Mouse (Mus musculus): ENCODE measurements around the gene Gm10799. TPM values are rescaled to one million over a fixed set of nuclear protein-coding genes. Genes with fewer than 3 reads are reported as not detected.
A peak's percentile ranks its signal among the peaks of the same experiment; 100 is the strongest.

The Gm10799 gene
- polyA plus RNA-seq, 1 experiment from 2014 or later = not detected

GRCm38 (mm10) chr2:104035595-104035994, 32.8 kb downstream of the Gm10799 start:
- 89% methylated on average over 6 of the region's 6 CpGs for WGBS
- no peaks in the 10 kb centered on the region for H3K9me3 ChIP-seq (ENCODE audit: control insufficient read depth, low read length)
- no peak overlapping the region for H3K4me3 ChIP-seq (ENCODE audit: low read length)
- no peak overlapping the region for H3K27ac ChIP-seq (ENCODE audit: low read depth, low read length)
- no peaks in the 10 kb centered on the region for H3K4me1 ChIP-seq (ENCODE audit: control insufficient read depth, insufficient read depth, low read length)
- H3K27me3 ChIP-seq (ENCODE audit: control insufficient read depth, insufficient read depth, low read length) = no peaks in the 10 kb centered on the region
- no peak for ATAC-seq (ENCODE audit: low FRiP score, low TSS enrichment)
- no peak overlapping the region for H3K4me2 ChIP-seq (replicated peaks; ENCODE audit: low read depth, low read length)
- peaks cover 37% of the 10 kb centered on the region for H3K36me3 ChIP-seq (ENCODE audit: control insufficient read depth, insufficient read depth, low read length)
- no peak overlapping the region for H3K9ac ChIP-seq (ENCODE audit: low read depth, low read length)

GRCm38 (mm10) chr2:104034832-104035472, 33.4 kb downstream of the Gm10799 start:
- Histone ChIP-seq H3K36me3 (ENCODE audit: control insufficient read depth, insufficient read depth, low read length) (peaks cover 37% of the 10 kb centered on the region), H3K4me1 (ENCODE audit: control insufficient read depth, insufficient read depth, low read length) (peaks cover 1% of the 10 kb centered on the region; the same call in 1 of the 2 replicates), H3K9ac (ENCODE audit: low read depth, low read length) (no peak overlapping the region), H3K4me2 (replicated peaks; ENCODE audit: low read depth, low read length) (no peak overlapping the region), H3K4me3 (ENCODE audit: low read length) (no peak overlapping the region), H3K9me3 (ENCODE audit: control insufficient read depth, low read length) (no peaks in the 10 kb centered on the region), H3K27me3 (ENCODE audit: control insufficient read depth, insufficient read depth, low read length) (no peaks in the 10 kb centered on the region), H3K27ac (ENCODE audit: low read depth, low read length) (no peak overlapping the region)
- peak; percentile 39; the same call in 1 of the 2 replicates for ATAC-seq (ENCODE audit: low FRiP score, low TSS enrichment)
- whole genome bisulfite sequencing = 33% methylated on average over 3 of the region's 3 CpGs

- Histone ChIP-seq H3K36me3 (ENCODE audit: control insufficient read depth, insufficient read depth, low read length) (peaks cover 26% of the 10 kb centered on the region), H3K9ac (ENCODE audit: low read depth, low read length) (no peak overlapping the region), H3K4me1 (ENCODE audit: control insufficient read depth, insufficient read depth, low read length) (peaks cover 14% of the 10 kb centered on the region), H3K27ac (ENCODE audit: low read depth, low read length) (no peak overlapping the region), H3K4me3 (ENCODE audit: low read length) (no peak overlapping the region), H3K9me3 (ENCODE audit: control insufficient read depth, low read length) (no peaks in the 10 kb centered on the region), H3K27me3 (ENCODE audit: control insufficient read depth, insufficient read depth, low read length) (no peaks in the 10 kb centered on the region), H3K4me2 (replicated peaks; ENCODE audit: low read depth, low read length) (no peak overlapping the region)
- ATAC-seq (ENCODE audit: low FRiP score, low TSS enrichment) = no peak
- WGBS = 85% methylated on average over 3 of the region's 3 CpGs
These were observed 36.3 kb downstream of the Gm10799 start for GRCm38 (mm10) chr2:104032056-104032455.

GRCm38 (mm10) chr2:104030381-104030780, 38.0 kb downstream of the Gm10799 start:
- Histone ChIP-seq H3K4me2 (replicated peaks; ENCODE audit: low read depth, low read length) (no peak overlapping the region), H3K36me3 (ENCODE audit: control insufficient read depth, insufficient read depth, low read length) (peaks cover 10% of the 10 kb centered on the region; the same call in 1 of the 2 replicates)
- WGBS = 75% methylated on average over 3 of the region's 3 CpGs

GRCm38 (mm10) chr2:104029074-104029473, 39.3 kb downstream of the Gm10799 start:
- Histone ChIP-seq H3K36me3 (ENCODE audit: control insufficient read depth, insufficient read depth, low read length) (peaks cover 6% of the 10 kb centered on the region; the same call in 1 of the 2 replicates), H3K9ac (ENCODE audit: low read depth, low read length) (no peak overlapping the region), H3K9me3 (ENCODE audit: control insufficient read depth, low read length) (no peaks in the 10 kb centered on the region), H3K4me2 (replicated peaks; ENCODE audit: low read depth, low read length) (peak overlapping the region; percentile 84), H3K4me1 (ENCODE audit: control insufficient read depth, insufficient read depth, low read length) (peaks cover 14% of the 10 kb centered on the region), H3K27me3 (ENCODE audit: control insufficient read depth, insufficient read depth, low read length) (no peaks in the 10 kb centered on the region), H3K27ac (ENCODE audit: low read depth, low read length) (no peak overlapping the region), H3K4me3 (ENCODE audit: low read length) (peak overlapping the region; percentile 98)
- ATAC-seq (ENCODE audit: low FRiP score, low TSS enrichment) = no peak
- 73% methylated on average over 2 of the region's 2 CpGs for WGBS

More at GRCm38 (mm10) chr2:104030381-104030780, 38.0 kb downstream of the Gm10799 start:
- Histone ChIP-seq H3K27me3 (ENCODE audit: control insufficient read depth, insufficient read depth, low read length) (no peaks in the 10 kb centered on the region), H3K9ac (ENCODE audit: low read depth, low read length) (no peak overlapping the region), H3K9me3 (ENCODE audit: control insufficient read depth, low read length) (no peaks in the 10 kb centered on the region), H3K4me3 (ENCODE audit: low read length) (no peak overlapping the region), H3K4me1 (ENCODE audit: control insufficient read depth, insufficient read depth, low read length) (peaks cover 14% of the 10 kb centered on the region), H3K27ac (ENCODE audit: low read depth, low read length) (no peak overlapping the region)
- ATAC-seq (ENCODE audit: low FRiP score, low TSS enrichment) = no peak

- Histone ChIP-seq H3K4me1 (ENCODE audit: control insufficient read depth, insufficient read depth, low read length) (peaks cover 14% of the 10 kb centered on the region), H3K9ac (ENCODE audit: low read depth, low read length) (peak within 1 kb of the TSS; percentile 95), H3K4me2 (replicated peaks; ENCODE audit: low read depth, low read length) (peak within 1 kb of the TSS; percentile 84), H3K4me3 (ENCODE audit: low read length) (peak within 1 kb of the TSS; percentile 98), H3K9me3 (ENCODE audit: control insufficient read depth, low read length) (no peaks in the 10 kb centered on the region), H3K27ac (ENCODE audit: low read depth, low read length) (peak within 1 kb of the TSS; percentile 55; the same call in 1 of the 2 replicates), H3K36me3 (ENCODE audit: control insufficient read depth, insufficient read depth, low read length) (no peaks in the 10 kb centered on the region; the same call in 1 of the 2 replicates), H3K27me3 (ENCODE audit: control insufficient read depth, insufficient read depth, low read length) (no peaks in the 10 kb centered on the region)
- no peak; the same call in 1 of the 2 replicates for ATAC-seq (ENCODE audit: low FRiP score, low TSS enrichment)
- under 1% methylated on average over 32 of the region's 32 CpGs for WGBS
These were observed 40.1 kb downstream of the Gm10799 start, which contains the start of gene 4931422A03Rik for GRCm38 (mm10) chr2:104028139-104028723. 4931422A03Rik (minus strand) TSS chr2:104028361.

- H3K4me1 ChIP-seq (ENCODE audit: control insufficient read depth, insufficient read depth, low read length) = peaks cover 14% of the 10 kb centered on the region
- peak; percentile 96 for ATAC-seq (ENCODE audit: low FRiP score, low TSS enrichment)
- peak within 1 kb of the TSS; percentile 55; the same call in 1 of the 2 replicates for H3K27ac ChIP-seq (ENCODE audit: low read depth, low read length)
These were observed 40.8 kb downstream of the Gm10799 start, which contains the start of gene Fbxo3 for GRCm38 (mm10) chr2:104027458-104028138. Fbxo3 (plus strand) TSS chr2:104027721.

GRCm38 (mm10) chr2:104024656-104025055, 43.7 kb downstream of the Gm10799 start:
- Histone ChIP-seq H3K4me3 (ENCODE audit: low read length) (no peak overlapping the region), H3K27ac (ENCODE audit: low read depth, low read length) (no peak overlapping the region), H3K36me3 (ENCODE audit: control insufficient read depth, insufficient read depth, low read length) (no peaks in the 10 kb centered on the region), H3K4me1 (ENCODE audit: control insufficient read depth, insufficient read depth, low read length) (peaks cover 11% of the 10 kb centered on the region), H3K9me3 (ENCODE audit: control insufficient read depth, low read length) (no peaks in the 10 kb centered on the region), H3K4me2 (replicated peaks; ENCODE audit: low read depth, low read length) (no peak overlapping the region), H3K27me3 (ENCODE audit: control insufficient read depth, insufficient read depth, low read length) (no peaks in the 10 kb centered on the region), H3K9ac (ENCODE audit: low read depth, low read length) (no peak overlapping the region)
- 94% methylated on average over 4 of the region's 4 CpGs for WGBS
- no peak for ATAC-seq (ENCODE audit: low FRiP score, low TSS enrichment)

More at GRCm38 (mm10) chr2:104027458-104028138, 40.8 kb downstream of the Gm10799 start, which contains the start of gene Fbxo3:
- H3K4me3 ChIP-seq (ENCODE audit: low read length) = peak within 1 kb of the TSS; percentile 98
- H3K36me3 ChIP-seq (ENCODE audit: control insufficient read depth, insufficient read depth, low read length) = no peaks in the 10 kb centered on the region; the same call in 1 of the 2 replicates
- no peaks in the 10 kb centered on the region for H3K27me3 ChIP-seq (ENCODE audit: control insufficient read depth, insufficient read depth, low read length)
- H3K9ac ChIP-seq (ENCODE audit: low read depth, low read length) = peak within 1 kb of the TSS; percentile 95
- H3K9me3 ChIP-seq (ENCODE audit: control insufficient read depth, low read length) = no peaks in the 10 kb centered on the region
- peak within 1 kb of the TSS; percentile 84 for H3K4me2 ChIP-seq (replicated peaks; ENCODE audit: low read depth, low read length)
- under 1% methylated on average over 42 of the region's 44 CpGs for WGBS
